In the genomic region with DNA sequence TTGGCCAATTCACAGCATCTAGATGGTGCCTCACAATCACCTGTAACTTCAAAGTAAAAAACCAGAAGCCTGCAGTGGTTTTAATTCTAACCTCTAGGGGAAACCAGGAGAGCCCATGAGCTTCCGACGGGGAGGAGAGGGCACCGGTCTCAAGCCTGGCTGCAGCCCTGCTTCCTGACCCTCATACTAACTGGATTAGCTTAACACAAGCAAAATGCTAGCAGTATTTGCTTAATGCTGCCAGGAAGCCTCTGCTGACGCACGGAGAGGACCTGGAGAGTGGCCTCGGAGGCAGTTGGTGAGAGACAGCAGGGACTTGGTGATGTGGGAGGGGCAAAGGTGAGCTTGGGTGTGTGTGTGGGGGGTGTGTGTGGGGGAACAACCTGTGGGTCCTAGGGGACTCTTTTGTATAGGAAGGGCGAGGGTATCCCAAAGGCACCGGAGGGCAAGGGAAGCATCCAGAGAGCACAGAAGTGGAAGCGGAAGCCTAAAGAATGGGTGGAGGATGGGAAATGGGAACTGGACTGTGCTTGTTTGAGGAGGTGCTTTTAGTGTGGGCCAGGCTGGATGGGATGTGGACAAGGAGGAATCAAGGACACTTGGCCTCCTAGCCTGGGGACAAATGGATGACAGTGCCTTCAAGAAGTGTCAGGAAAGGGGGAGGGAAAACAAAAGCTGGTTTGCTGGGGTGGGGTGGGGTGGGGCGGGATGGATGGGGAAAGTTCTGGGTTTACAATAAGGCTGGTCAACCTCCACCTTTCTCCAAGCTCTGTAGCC, we compare ENCODE assay signal across 7 mouse cellular contexts. TPM values are rescaled to one million over a fixed set of nuclear protein-coding genes. Genes with fewer than 3 reads are reported as not detected.
DNase-seq lines count a peak whose midpoint lies in the region; ATAC-seq and TF ChIP-seq lines count a peak whose summit lies in the region.

A gene (plus strand): TSS at position 141 of the 777 bp plus-strand sequence.

- no peak for TF ChIP-seq POLR2A in spleen, adult 2 months (IDR thresholded peaks at IDR 0.05; ENCODE audit: low read depth, low read length)

- no peak for ATAC-seq in common myeloid progenitor, adult 5-6 weeks (replicated peaks; ENCODE audit: low read depth, poor library complexity, severe bottlenecking)
- ATAC-seq in inflammation-experienced regulatory T-cells, adult 6 months: no peak

- no peaks in the 10 kb centered on the region for H3K27me3 ChIP-seq in spleen, adult 2 months (ENCODE audit: control insufficient read depth, insufficient read depth, low read length)
- no peaks in the 10 kb centered on the region for H3K27me3 ChIP-seq in megakaryocyte, embryonic 14.5 days (replicated peaks)

- no peaks in the 10 kb centered on the region for H3K36me3 ChIP-seq in spleen, adult 2 months (ENCODE audit: control insufficient read depth, insufficient read depth, low read length)
- peaks cover 3% of the 10 kb centered on the region for H3K36me3 ChIP-seq in megakaryocyte, embryonic 14.5 days (replicated peaks; ENCODE audit: low read length)

- TF ChIP-seq CTCF in spleen, adult 2 months (IDR thresholded peaks at IDR 0.05; ENCODE audit: extremely low read depth, insufficient read depth, insufficient read length, insufficient replicate concordance): no peak

- H3K4me3 ChIP-seq in spleen, adult 2 months (ENCODE audit: extremely low read depth, insufficient read depth, insufficient read length): no peak within 1 kb of the TSS
- H3K4me3 ChIP-seq in megakaryocyte, embryonic 14.5 days (replicated peaks): no peak within 1 kb of the TSS

- H3K4me1 ChIP-seq in spleen, adult 2 months (ENCODE audit: control insufficient read depth, insufficient read depth, insufficient read length): no peaks in the 10 kb centered on the region
- H3K4me1 ChIP-seq in megakaryocyte, embryonic 14.5 days: peaks cover 83% of the 10 kb centered on the region

- 75% methylated on average over 10 of the region's 10 CpGs for WGBS in spleen, adult 2 months

- H3K9me3 ChIP-seq in megakaryocyte, embryonic 14.5 days: no peaks in the 10 kb centered on the region

- no peak for DNase-seq in spleen, adult 2 months (ENCODE audit: low read depth in 1 of 2, low spot score in 2 of 2)
- DNase-seq in spleen, postnatal 36 days (ENCODE audit: low spot score in 2 of 2): no peak
- DNase-seq in spleen, adult 12 weeks (ENCODE audit: low spot score): no peak
- no peak for DNase-seq in urinary bladder, postnatal 14 days (ENCODE audit: low spot score)

- H3K27ac ChIP-seq in spleen, adult 2 months (ENCODE audit: insufficient read depth, low read length): no peak within 1 kb of the TSS

RNA-seq across cellular contexts. Expression of the gene that starts here (rescaled TPM):
- 12.2 and 15.1 TPM in 2 replicates for polyA plus RNA-seq in spleen, adult 2 months (2012; rRNA removed)
- 20.7 and 22.1 TPM in 2 replicates for total RNA-seq in common myeloid progenitor, adult 5-6 weeks (2017)
- 10 to 100 TPM; 34.8 to 40.5 (median 39.0) TPM for polyA plus RNA-seq in inflammation-experienced regulatory T-cells, adult 6 months (2017; shearing (Covaris generic))
- polyA plus RNA-seq in megakaryocyte, embryonic 14.5 days (2012; ENCODE audit: insufficient read depth, low replicate concordance): 10.7 and 35.6 TPM in 2 replicates
